Mouse (Mus musculus) forebrain, embryonic 12.5 days (tissue): ENCODE measurements around the gene Fam187a. TPM values are rescaled to one million over a fixed set of nuclear protein-coding genes. Genes with fewer than 3 reads are reported as not detected.

Source experiments
- ATAC-seq: fragments of 200-750 bp; cut with Nextera tagmentation; 2 replicates; pipeline ENCODE4 v1.8.0; 2017; ENCODE audit warnings: moderate TSS enrichment; ENCODE audit not compliant: low FRiP score
- H3K27ac ChIP-seq: fragments of 300-500 bp; sonication (generic); 2 replicates; pipeline ENCODE4 v1.5.1; 2016; ENCODE audit warnings: mild to moderate bottlenecking
- H3K27me3 ChIP-seq: fragments of 300-500 bp; sonication (generic); 2 replicates; pipeline ENCODE4 v1.6.1; 2016; ENCODE audit warnings: mild to moderate bottlenecking
- H3K36me3 ChIP-seq: fragments of 300-500 bp; sonication (generic); replicated peaks from 2 replicates; pipeline ENCODE4 v1.6.1; 2016; ENCODE audit warnings: mild to moderate bottlenecking
- H3K4me1 ChIP-seq: fragments of 300-500 bp; sonication (generic); 2 replicates; pipeline ENCODE4 v1.6.1; 2016
- H3K4me2 ChIP-seq: fragments of 300-500 bp; sonication (generic); 2 replicates; pipeline ENCODE4 v1.6.1; 2016; ENCODE audit warnings: mild to moderate bottlenecking, moderate library complexity
- H3K4me3 ChIP-seq: fragments of 300-500 bp; sonication (generic); replicated peaks from 2 replicates; pipeline ENCODE4 v1.5.1; 2016; ENCODE audit warnings: mild to moderate bottlenecking
- H3K9ac ChIP-seq: fragments of 300-500 bp; sonication (generic); 2 replicates; pipeline ENCODE4 v1.6.1; 2016; ENCODE audit warnings: mild to moderate bottlenecking
- H3K9me3 ChIP-seq: fragments of 300-500 bp; sonication (generic); 2 replicates; pipeline ENCODE4 v1.6.1; 2016
- WGBS: fragments of 180-500 bp; shearing (Covaris S2); methylation state at CpG from one replicate; pipeline ENCODE4 v1.1.7; 2016; 5-methylcytosine and 5-hydroxymethylcytosine counted together
- polyA plus RNA-seq: library from polyadenylated mRNA; unstranded; fragments of >200 nt; fragmentation: Nextera tagmentation; extraction: Ambion mirVana; gene quantifications from 2 replicates; pipeline ENCODE4 v1.2.1, GENCODE M21; 2016

Fam187a gene
- polyA plus RNA-seq, 1 experiment from 2014 or later: not detected

DNA sequence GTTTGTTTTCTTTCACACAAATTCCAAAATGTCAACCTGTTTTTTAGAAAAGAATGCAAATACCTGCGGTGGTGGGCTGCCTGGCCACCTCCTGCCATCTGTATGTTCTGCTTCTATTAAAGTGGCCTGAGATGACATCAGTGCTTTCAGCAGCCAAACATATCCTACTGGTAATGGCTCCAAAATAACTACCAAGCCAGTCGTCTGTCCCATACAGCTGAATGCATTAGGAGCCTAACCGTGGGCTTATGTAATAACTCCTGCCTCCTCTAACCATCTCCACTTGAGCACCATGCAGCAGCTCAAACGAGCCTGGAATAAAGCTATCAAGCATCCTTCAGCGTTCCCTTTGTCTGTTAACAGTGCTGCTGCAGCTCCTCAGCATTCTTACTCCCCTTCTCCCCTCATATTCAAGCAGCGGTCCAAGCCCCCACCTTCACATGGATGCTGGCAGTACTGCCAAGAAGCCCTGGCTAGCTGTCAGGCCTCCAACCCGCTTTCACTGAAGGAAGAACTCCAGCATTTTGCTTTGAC, 10.1 kb upstream of the Fam187a start:
- peaks cover 54% of the 10 kb centered on the region for H3K36me3 ChIP-seq
- no peak for ATAC-seq
- no peak overlapping the region for H3K4me3 ChIP-seq
- H3K27ac ChIP-seq: no peak overlapping the region
- no peaks in the 10 kb centered on the region for H3K9me3 ChIP-seq
- peaks cover 10% of the 10 kb centered on the region for H3K4me1 ChIP-seq
- 82% methylated on average over 7 of the region's 7 CpGs for WGBS
- no peak overlapping the region for H3K4me2 ChIP-seq
- no peaks in the 10 kb centered on the region for H3K27me3 ChIP-seq
- H3K9ac ChIP-seq: no peak overlapping the region

DNA sequence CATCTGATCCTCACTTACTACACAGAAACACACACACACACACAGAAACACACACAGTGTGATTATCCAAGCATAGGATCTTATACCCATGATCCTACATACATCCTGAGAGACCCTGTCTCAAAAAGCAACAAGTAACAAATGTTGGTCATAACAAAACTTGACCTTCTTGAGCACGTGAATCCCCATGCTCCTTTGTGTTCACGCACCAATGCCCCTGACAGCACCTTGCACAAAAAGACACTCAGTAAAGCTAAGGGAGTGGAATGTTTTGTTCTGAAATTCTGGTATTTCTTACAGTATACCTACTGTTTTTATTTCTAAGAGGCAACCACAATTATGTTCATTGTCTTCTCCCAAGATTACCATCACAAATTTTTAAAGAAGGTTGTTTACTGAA, 5.4 kb upstream of the Fam187a start:
- H3K4me3 ChIP-seq: peak overlapping the region; percentile 72; the same call in 1 of the 2 replicates
- H3K27me3 ChIP-seq: peaks cover 7% of the 10 kb centered on the region; the same call in 1 of the 2 replicates
- peaks cover 22% of the 10 kb centered on the region for H3K4me1 ChIP-seq
- H3K9me3 ChIP-seq: no peaks in the 10 kb centered on the region
- H3K9ac ChIP-seq: no peak overlapping the region; the same call in 1 of the 2 replicates
- peak overlapping the region; percentile 84 for H3K4me2 ChIP-seq
- 50% methylated on average over 2 of the region's 2 CpGs for WGBS
- ATAC-seq: no peak
- H3K36me3 ChIP-seq: peaks cover 25% of the 10 kb centered on the region
- no peak overlapping the region for H3K27ac ChIP-seq

DNA sequence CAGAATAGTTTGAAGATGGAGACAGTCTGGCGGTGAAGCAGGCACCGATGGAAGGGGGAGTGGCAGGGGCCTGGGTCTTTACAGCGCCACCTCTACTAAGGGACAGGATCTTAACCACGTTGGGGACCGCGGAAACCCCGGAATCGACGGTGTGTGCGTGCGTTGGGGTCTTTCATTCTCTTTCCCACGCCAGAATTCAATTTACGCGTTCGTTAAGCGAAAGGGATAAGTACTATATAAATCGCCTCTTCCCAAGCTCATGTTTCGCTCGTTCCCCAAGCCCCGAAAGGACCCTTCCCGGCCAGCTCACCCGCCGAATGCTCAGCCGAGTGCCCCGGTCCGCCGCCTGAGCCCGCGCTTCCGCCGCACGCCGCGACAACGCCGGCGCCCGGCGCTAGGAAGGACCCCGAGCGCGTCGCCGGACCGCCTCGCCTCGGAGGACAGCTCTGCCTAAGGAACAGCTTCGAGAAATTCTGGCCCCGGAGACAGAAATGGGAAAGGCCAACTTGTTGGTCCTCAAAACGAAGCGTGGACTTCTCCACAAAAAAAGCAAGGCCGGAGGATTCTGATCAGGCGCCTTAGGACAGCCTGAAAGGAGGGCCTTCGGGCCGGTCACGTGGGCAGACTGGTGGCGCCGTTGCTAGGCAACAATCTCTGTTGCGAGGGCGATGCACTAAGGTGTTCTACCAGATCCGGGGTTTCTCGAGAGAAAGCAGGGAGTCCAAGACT, 4.2 kb upstream of the Fam187a start, which contains the start of the genes Eftud2 and Ccdc103:
Gene Eftud2, minus strand, starts transcription at position 401 of the 729 bp plus-strand sequence.
Gene Ccdc103, plus strand, starts transcription at position 620 of the 729 bp plus-strand sequence.
- Histone ChIP-seq H3K9ac (peak within 1 kb of the TSS; percentile 82), H3K36me3 (peaks cover 13% of the 10 kb centered on the region), H3K4me2 (peak within 1 kb of the TSS; percentile 84), H3K4me1 (peaks cover 22% of the 10 kb centered on the region), H3K27me3 (peaks cover 7% of the 10 kb centered on the region; the same call in 1 of the 2 replicates), H3K9me3 (no peaks in the 10 kb centered on the region), H3K4me3 (peak within 1 kb of the TSS; percentile 72), H3K27ac (peak within 1 kb of the TSS; percentile 83)
- peak; percentile 94 for ATAC-seq
- under 1% methylated on average over 62 of the region's 62 CpGs for WGBS

DNA sequence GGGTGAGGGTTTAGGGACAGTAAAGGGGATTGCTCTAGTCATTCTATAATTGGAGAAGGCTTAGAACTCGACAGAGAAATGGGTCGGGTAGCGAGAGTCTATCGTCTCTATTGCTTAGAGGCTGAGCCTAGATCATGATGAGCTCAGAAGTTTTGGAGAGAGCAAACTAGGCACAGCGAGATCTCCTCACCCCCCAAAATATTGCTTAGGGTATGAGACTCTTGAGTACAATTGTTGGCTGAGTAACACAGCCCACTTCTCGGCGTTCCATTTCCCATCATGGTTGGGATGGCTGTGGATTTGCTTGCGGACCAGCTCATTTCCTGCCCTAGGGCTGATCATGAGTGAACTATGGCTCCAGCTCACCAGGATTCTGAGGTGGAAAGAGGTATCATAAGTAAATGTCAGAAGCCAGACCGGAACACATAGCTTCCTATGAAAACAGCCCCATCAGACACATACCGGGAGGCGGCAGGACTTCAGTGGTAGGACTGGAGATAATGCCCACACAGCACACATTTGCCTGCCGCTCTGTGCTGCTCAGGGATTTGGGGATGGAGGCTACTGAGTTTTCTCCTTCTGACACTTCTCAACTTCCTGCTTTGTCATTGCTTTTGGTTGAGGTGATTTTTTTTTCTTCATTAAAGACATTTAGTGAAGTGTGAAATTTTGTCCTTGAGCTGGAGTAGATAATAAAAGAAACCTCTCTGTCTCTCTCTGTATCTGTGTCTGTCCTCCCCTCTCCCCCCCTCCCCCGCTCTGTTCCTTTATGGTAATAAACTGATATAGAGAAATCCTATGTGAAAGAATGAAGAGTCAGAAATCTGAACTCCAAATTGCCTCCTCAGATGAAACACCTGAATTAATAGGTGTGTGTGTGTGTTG, 3.4 kb upstream of the Fam187a start:
- Histone ChIP-seq H3K4me2 (peak overlapping the region; percentile 84), H3K27ac (peak overlapping the region; percentile 83), H3K36me3 (peaks cover 7% of the 10 kb centered on the region), H3K27me3 (peaks cover 9% of the 10 kb centered on the region; the same call in 1 of the 2 replicates), H3K4me3 (peak overlapping the region; percentile 72), H3K9ac (peak overlapping the region; percentile 82), H3K9me3 (no peaks in the 10 kb centered on the region), H3K4me1 (peaks cover 22% of the 10 kb centered on the region)
- no peak; the same call in 1 of the 2 replicates for ATAC-seq
- WGBS: 18% methylated on average over 13 of the region's 13 CpGs

DNA sequence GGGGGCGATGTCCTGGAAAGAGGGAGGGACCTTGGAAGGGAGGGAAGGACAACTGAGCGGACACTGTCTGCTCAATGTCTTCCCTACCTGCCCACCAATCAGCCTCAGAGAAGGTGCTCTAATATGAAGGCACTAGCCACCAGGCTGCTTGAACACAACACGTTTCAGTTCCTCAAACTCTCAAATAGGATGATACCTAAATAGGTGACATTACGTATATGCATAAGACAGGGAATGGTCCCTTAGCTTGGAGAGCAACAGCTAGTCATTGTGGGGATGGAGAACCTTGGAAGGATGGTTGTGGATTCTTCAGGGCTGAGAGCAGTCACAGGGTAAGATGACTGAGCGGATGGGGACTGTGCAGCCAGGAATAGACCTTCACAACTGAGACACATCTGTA, 2.5 kb downstream of the Fam187a start:
- no peak for ATAC-seq
- no peaks in the 10 kb centered on the region for H3K36me3 ChIP-seq
- 82% methylated on average over 5 of the region's 5 CpGs for WGBS
- no peak overlapping the region for H3K4me2 ChIP-seq
- H3K4me1 ChIP-seq: no peaks in the 10 kb centered on the region
- H3K4me3 ChIP-seq: no peak overlapping the region
- H3K9me3 ChIP-seq: no peaks in the 10 kb centered on the region
- no peak overlapping the region for H3K27ac ChIP-seq
- no peak overlapping the region for H3K9ac ChIP-seq
- peaks cover 35% of the 10 kb centered on the region for H3K27me3 ChIP-seq

DNA sequence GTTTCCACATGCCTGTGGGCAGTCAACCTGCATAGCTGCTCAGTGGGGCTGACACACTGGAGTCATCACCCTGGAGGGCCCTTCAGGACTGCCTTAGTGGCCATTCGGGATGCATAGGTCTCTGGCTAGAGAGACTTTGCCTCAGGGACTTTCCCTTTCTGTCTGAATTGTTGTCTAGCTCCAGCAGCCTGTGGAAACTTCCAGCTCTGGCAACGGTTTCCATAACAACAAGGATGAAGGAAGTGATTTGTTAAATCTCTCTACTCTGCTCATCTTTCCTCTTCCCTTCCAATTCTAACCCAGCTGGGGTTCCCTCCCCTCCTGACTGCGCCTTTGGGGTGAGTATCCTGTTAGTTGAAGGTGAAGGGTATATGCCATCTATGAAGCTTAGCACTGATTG, 3.2 kb downstream of the Fam187a start:
- no peak overlapping the region for H3K4me3 ChIP-seq
- peaks cover 2% of the 10 kb centered on the region for H3K4me1 ChIP-seq
- H3K9me3 ChIP-seq: no peaks in the 10 kb centered on the region
- peaks cover 39% of the 10 kb centered on the region for H3K27me3 ChIP-seq
- no peak for ATAC-seq
- H3K4me2 ChIP-seq: no peak overlapping the region
- no peak overlapping the region for H3K9ac ChIP-seq
- no peak overlapping the region for H3K27ac ChIP-seq
- no peaks in the 10 kb centered on the region for H3K36me3 ChIP-seq
- 70% methylated on average over 3 of the region's 3 CpGs for whole genome bisulfite sequencing

DNA sequence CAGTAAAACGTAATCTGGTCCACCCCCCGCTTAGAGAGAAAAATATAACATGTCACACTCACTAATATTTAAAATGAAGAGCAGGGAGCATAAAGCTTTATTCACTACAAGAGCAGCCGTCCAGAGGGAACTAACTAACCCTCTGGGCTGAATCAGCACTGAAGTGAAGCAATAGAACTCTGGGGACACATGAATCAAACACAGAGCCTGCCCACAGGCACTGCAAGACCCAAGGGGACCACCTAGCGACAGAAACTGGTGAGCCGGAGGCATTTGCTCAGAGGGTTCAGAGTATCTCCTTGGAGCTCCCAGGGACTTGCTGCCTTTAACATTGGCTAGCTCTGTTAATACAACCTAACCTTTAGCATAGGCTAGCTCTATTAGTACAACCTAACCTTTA, 5.1 kb downstream of the Fam187a start:
- Histone ChIP-seq H3K36me3 (no peaks in the 10 kb centered on the region), H3K4me3 (no peak overlapping the region), H3K4me1 (peaks cover 8% of the 10 kb centered on the region), H3K27me3 (peaks cover 59% of the 10 kb centered on the region), H3K4me2 (no peak overlapping the region), H3K27ac (no peak overlapping the region), H3K9ac (no peak overlapping the region), H3K9me3 (no peaks in the 10 kb centered on the region)
- 76% methylated on average over 5 of the region's 5 CpGs for WGBS
- ATAC-seq: no peak

DNA sequence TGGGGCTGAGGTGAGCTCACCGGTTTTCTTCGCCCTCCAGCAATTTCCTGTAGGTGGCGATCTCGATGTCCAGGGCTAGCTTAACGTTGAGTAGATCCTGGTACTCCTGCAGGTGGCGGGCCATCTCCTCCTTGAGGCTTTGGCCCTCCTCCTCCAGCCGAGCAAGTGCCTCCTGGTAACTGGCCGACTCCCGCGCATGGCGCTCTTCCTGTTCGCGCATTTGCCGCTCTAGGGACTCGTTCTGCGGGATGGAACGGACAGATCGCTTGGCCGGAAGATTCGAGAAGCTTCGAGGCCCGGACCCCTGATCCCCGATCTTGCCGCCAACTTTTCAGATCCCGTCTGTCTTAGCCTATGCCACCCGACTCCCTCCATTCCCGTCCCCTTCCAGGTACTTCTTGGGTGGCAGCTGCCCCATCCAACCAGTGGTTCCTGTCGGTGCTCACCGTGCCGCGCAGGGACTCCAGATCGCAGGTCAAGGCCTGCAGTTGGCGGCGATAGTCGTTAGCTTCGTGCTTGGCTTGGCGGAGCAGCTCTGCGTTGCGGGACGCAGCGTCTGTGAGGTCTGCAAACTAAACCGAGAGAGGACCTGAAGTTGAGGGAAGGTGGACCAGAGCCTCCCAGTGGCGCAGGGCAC, 8.2 kb downstream of the Fam187a start:
- WGBS: under 1% methylated on average over 43 of the region's 43 CpGs
- no peak for ATAC-seq
- H3K4me1 ChIP-seq: peaks cover 8% of the 10 kb centered on the region

DNA sequence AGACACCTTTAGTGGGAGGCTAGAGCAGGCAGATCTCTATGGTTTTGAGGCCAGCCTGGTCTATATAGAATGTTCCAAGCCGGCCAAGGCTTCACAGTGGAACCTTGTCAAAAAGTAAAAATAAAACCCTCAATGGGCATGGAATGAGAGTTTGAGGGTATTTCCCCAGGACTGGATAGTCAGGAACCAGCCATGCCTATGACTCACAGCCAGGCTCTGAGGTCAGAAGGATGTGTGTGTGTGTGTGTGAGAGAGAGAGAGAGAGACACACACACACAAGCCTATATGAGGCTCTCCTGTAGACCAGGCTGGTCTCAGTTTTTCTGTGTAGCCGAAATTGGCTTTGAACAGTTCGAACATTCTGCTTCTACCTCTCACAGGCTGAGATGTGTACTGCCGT, 9.7 kb downstream of the Fam187a start:
- no peak overlapping the region for H3K4me2 ChIP-seq
- H3K9ac ChIP-seq: no peak overlapping the region
- no peak overlapping the region for H3K4me3 ChIP-seq
- WGBS: 89% methylated on average over 4 of the region's 4 CpGs
- ATAC-seq: no peak
- H3K27ac ChIP-seq: no peak overlapping the region
- no peaks in the 10 kb centered on the region for H3K9me3 ChIP-seq
- H3K27me3 ChIP-seq: peaks cover 61% of the 10 kb centered on the region
- peaks cover 8% of the 10 kb centered on the region for H3K4me1 ChIP-seq
- no peaks in the 10 kb centered on the region for H3K36me3 ChIP-seq

More for the DNA sequence above, 8.2 kb downstream of the Fam187a start:
- H3K9ac ChIP-seq: 0 out of 2 replicates have a peak overlapping the region, but pooled peaks have one; percentile 33
- no peak overlapping the region for H3K27ac ChIP-seq
- no peaks in the 10 kb centered on the region for H3K36me3 ChIP-seq
- peak overlapping the region; percentile 52 for H3K4me2 ChIP-seq
- H3K9me3 ChIP-seq: no peaks in the 10 kb centered on the region
- peak overlapping the region; percentile 30 for H3K4me3 ChIP-seq
- peaks cover 65% of the 10 kb centered on the region for H3K27me3 ChIP-seq

DNA sequence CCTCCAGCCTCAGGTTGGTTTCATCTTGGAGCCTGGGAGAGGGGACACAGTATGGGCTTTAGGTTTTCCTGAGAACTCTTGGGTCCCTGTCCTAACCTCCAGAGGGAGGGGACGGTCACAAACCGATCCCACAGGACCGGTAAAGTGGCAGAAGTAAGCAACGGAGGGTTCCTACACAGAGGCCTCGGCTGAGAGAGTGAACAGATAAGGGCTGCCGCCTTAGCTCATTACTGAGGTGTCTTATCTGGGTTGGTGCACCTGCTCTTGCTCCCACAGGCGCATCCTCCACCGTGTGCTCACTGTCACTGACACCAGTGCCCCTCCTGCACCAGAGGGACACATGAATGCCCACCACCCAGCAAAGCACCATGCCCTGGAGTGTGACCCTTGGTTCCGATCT, 10.8 kb downstream of the Fam187a start:
- no peak overlapping the region for H3K4me2 ChIP-seq
- no peaks in the 10 kb centered on the region for H3K36me3 ChIP-seq
- no peak for ATAC-seq
- peaks cover 8% of the 10 kb centered on the region for H3K4me1 ChIP-seq
- H3K9me3 ChIP-seq: no peaks in the 10 kb centered on the region
- WGBS: 80% methylated on average over 9 of the region's 9 CpGs
- no peak overlapping the region for H3K27ac ChIP-seq
- no peak overlapping the region for H3K4me3 ChIP-seq
- H3K9ac ChIP-seq: no peak overlapping the region
- peaks cover 56% of the 10 kb centered on the region for H3K27me3 ChIP-seq

DNA sequence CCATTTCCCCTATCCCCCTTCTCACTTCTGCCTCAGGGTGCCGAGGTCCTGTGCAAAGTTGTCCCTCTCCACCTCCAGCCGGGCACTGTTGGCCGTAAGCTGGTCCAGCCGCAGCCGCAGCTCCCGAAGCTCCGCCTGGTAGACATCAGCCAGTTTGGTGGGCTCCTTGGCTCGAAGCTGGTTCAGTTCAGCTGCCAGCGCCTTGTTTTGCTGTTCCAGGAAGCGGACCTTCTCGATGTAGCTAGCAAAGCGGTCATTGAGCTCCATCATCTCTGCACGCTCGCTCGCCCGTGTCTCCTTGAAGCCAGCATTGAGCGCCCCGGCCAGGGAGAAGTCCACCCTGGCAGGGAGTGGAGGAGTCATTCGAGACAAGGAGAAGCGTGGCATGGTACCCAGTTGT, 11.7 kb downstream of the Fam187a start:
- ATAC-seq: no peak
- H3K4me3 ChIP-seq: no peak overlapping the region
- H3K9ac ChIP-seq: no peak overlapping the region
- peaks cover 52% of the 10 kb centered on the region for H3K27me3 ChIP-seq
- H3K4me2 ChIP-seq: no peak overlapping the region
- no peaks in the 10 kb centered on the region for H3K36me3 ChIP-seq
- H3K9me3 ChIP-seq: no peaks in the 10 kb centered on the region
- WGBS: 79% methylated on average over 20 of the region's 20 CpGs
- peaks cover 8% of the 10 kb centered on the region for H3K4me1 ChIP-seq
- H3K27ac ChIP-seq: no peak overlapping the region

DNA sequence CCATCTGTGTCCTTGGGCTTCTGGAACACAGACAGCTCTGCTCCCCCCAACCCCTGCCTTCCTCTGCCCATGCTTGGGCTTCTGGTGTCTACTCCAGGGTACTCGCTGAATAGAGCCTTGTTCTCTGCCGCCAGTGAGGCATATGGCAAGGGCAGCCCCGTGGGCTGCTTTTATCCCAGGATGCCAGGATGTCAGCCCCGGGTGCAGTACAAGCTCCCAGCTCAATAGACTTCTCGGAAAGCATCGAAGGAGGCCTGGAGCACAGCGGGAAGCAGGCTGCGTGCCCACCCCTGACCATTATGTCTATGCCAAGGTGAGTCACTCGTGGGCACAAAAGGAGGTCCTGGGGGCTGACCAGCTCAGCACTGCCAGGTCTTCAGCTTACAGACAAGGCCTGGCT, 13.4 kb downstream of the Fam187a start:
- no peak for ATAC-seq
- Histone ChIP-seq H3K27me3 (peaks cover 38% of the 10 kb centered on the region), H3K9me3 (no peaks in the 10 kb centered on the region), H3K4me2 (no peak overlapping the region), H3K27ac (no peak overlapping the region), H3K9ac (no peak overlapping the region), H3K4me3 (no peak overlapping the region), H3K36me3 (no peaks in the 10 kb centered on the region), H3K4me1 (peaks cover 2% of the 10 kb centered on the region)
- WGBS: 76% methylated on average over 9 of the region's 9 CpGs
